Mouse (Mus musculus) hindbrain, embryonic 14.5 days (tissue): ENCODE measurements around the gene Gpc5. TPM values are rescaled to one million over a fixed set of nuclear protein-coding genes. Genes with fewer than 3 reads are reported as not detected.
A peak's percentile ranks its signal among the peaks of the same experiment; 100 is the strongest.

ENCODE experiments used
- ATAC-seq: fragments of 200-750 bp; cut with Nextera tagmentation; 2 replicates; pipeline ENCODE4 v1.8.0; 2017; ENCODE audit warnings: moderate number of reproducible peaks, mild to moderate bottlenecking, moderate TSS enrichment, moderate library complexity; ENCODE audit not compliant: low FRiP score
- DNase-seq: peaks from one replicate; pipeline ENCODE4 v3.0.0-alpha.2; 2015; ENCODE audit warnings: low spot score
- H3K27ac ChIP-seq: fragments of 300-500 bp; sonication (generic); 2 replicates; pipeline ENCODE4 v1.5.1; 2014; ENCODE audit warnings: mild to moderate bottlenecking, moderate library complexity
- H3K27me3 ChIP-seq: fragments of 300-500 bp; sonication (generic); 2 replicates; pipeline ENCODE4 v1.6.1; 2014; ENCODE audit warnings: mild to moderate bottlenecking, low read length, mixed read lengths; ENCODE audit not compliant: control insufficient read depth, insufficient read depth
- H3K36me3 ChIP-seq: fragments of 300-500 bp; sonication (generic); replicated peaks from 2 replicates; pipeline ENCODE4 v1.6.1; 2014; ENCODE audit not compliant: control insufficient read depth, insufficient read depth
- H3K4me1 ChIP-seq: fragments of 300-500 bp; sonication (generic); replicated peaks from 2 replicates; pipeline ENCODE4 v1.6.1; 2014; ENCODE audit warnings: antibody characterized with exemption, low read length, mixed read lengths; ENCODE audit not compliant: control insufficient read depth, insufficient read depth
- H3K4me2 ChIP-seq: fragments of 300-500 bp; sonication (generic); replicated peaks from 2 replicates; pipeline ENCODE4 v1.6.1; 2014; ENCODE audit warnings: mild to moderate bottlenecking, moderate library complexity
- H3K4me3 ChIP-seq: fragments of 300-500 bp; sonication (generic); replicated peaks from 2 replicates; pipeline ENCODE4 v1.5.1; 2014; ENCODE audit warnings: mild to moderate bottlenecking, low read length
- H3K9ac ChIP-seq: fragments of 300-500 bp; sonication (generic); 2 replicates; pipeline ENCODE4 v1.6.1; 2014
- H3K9me3 ChIP-seq: fragments of 300-500 bp; sonication (generic); 2 replicates; pipeline ENCODE4 v1.6.1; 2016; ENCODE audit warnings: low read length; ENCODE audit not compliant: control insufficient read depth
- WGBS: fragments of 180-500 bp; shearing (Covaris S2); extraction: QIAGEN DNeasy Blood & Tissue Kit; methylation state at CpG from one replicate; pipeline ENCODE4 v1.1.7; 2014; 5-methylcytosine and 5-hydroxymethylcytosine counted together
- microRNA counts: library from miRNA; unstranded; fragments of <30 nt; microRNA quantifications from one replicate; lab custom pipeline; 2016
- microRNA-seq: library from miRNA; unstranded; fragments of <30 nt; microRNA quantifications from one replicate; pipeline ENCODE4, GENCODE M21; 2016
- polyA plus RNA-seq: library from polyadenylated mRNA; unstranded; fragments of >200 nt; fragmentation: Nextera tagmentation; extraction: Ambion mirVana; gene quantifications from 2 replicates; pipeline ENCODE4 v1.2.1, GENCODE M21; 2014

Gene Gpc5
- polyA plus RNA-seq, 1 experiment from 2014 or later = 11.9 TPM

- Histone ChIP-seq H3K27ac (no peak overlapping the region), H3K9ac (no peak overlapping the region), H3K4me2 (no peak overlapping the region), H3K9me3 (no peaks in the 10 kb centered on the region), H3K36me3 (no peaks in the 10 kb centered on the region), H3K27me3 (no peaks in the 10 kb centered on the region), H3K4me3 (no peak overlapping the region), H3K4me1 (no peaks in the 10 kb centered on the region)
- 48% methylated on average over 1 of the region's 1 CpGs for WGBS
- ATAC-seq (no peak), DNase-seq (no peak)
Measured at GRCm38 (mm10) chr14:116494285-116494850, 1402.4 kb downstream of the Gpc5 start.

- H3K4me2 ChIP-seq = no peak overlapping the region
- ATAC-seq (no peak), DNase-seq (no peak)
- H3K4me3 ChIP-seq = no peak overlapping the region
- H3K9ac ChIP-seq = no peak overlapping the region
- H3K9me3 ChIP-seq = no peaks in the 10 kb centered on the region
- no peak overlapping the region for H3K27ac ChIP-seq
- H3K36me3 ChIP-seq = no peaks in the 10 kb centered on the region
- WGBS = 93% methylated on average over 3 of the region's 3 CpGs
- no peaks in the 10 kb centered on the region for H3K4me1 ChIP-seq
- H3K27me3 ChIP-seq = no peaks in the 10 kb centered on the region
Measured at GRCm38 (mm10) chr14:116538216-116538615, 1446.2 kb downstream of the Gpc5 start.

- Histone ChIP-seq H3K27ac (no peak overlapping the region), H3K36me3 (no peaks in the 10 kb centered on the region), H3K4me2 (no peak overlapping the region), H3K9ac (no peak overlapping the region), H3K27me3 (no peaks in the 10 kb centered on the region), H3K4me3 (no peak overlapping the region), H3K9me3 (no peaks in the 10 kb centered on the region), H3K4me1 (no peaks in the 10 kb centered on the region)
- DNase-seq = no peak
- ATAC-seq = no peak
Measured at GRCm38 (mm10) chr14:116543746-116544145, 1451.7 kb downstream of the Gpc5 start.

- Histone ChIP-seq H3K36me3 (no peaks in the 10 kb centered on the region), H3K4me2 (no peak overlapping the region), H3K4me3 (no peak overlapping the region), H3K9me3 (no peaks in the 10 kb centered on the region), H3K27ac (no peak overlapping the region), H3K4me1 (no peaks in the 10 kb centered on the region), H3K9ac (no peak overlapping the region), H3K27me3 (no peaks in the 10 kb centered on the region)
- ATAC-seq (no peak), DNase-seq (no peak)
- WGBS = 67% methylated on average over 5 of the region's 5 CpGs
Measured at GRCm38 (mm10) chr14:116551401-116551800, 1459.4 kb downstream of the Gpc5 start.

GRCm38 (mm10) chr14:116553316-116553715, 1461.3 kb downstream of the Gpc5 start:
- H3K4me2 ChIP-seq = 0 out of 2 replicates have a peak overlapping the region, but pooled peaks have one; percentile 17
- ATAC-seq = no peak

GRCm38 (mm10) chr14:116558141-116558800, 1466.3 kb downstream of the Gpc5 start:
- no peaks in the 10 kb centered on the region for H3K27me3 ChIP-seq
- no peak for DNase-seq
- no peak; the same call in 1 of the 2 replicates for ATAC-seq
- no peaks in the 10 kb centered on the region for H3K9me3 ChIP-seq
- H3K4me3 ChIP-seq = no peak overlapping the region
- no peak overlapping the region for H3K9ac ChIP-seq
- H3K27ac ChIP-seq = no peak overlapping the region
- WGBS = 58% methylated on average over 9 of the region's 9 CpGs
- no peaks in the 10 kb centered on the region for H3K36me3 ChIP-seq
- H3K4me1 ChIP-seq = no peaks in the 10 kb centered on the region
- no peak overlapping the region for H3K4me2 ChIP-seq

More at GRCm38 (mm10) chr14:116553316-116553715, 1461.3 kb downstream of the Gpc5 start:
- H3K36me3 ChIP-seq = no peaks in the 10 kb centered on the region
- H3K4me3 ChIP-seq = no peak overlapping the region
- no peaks in the 10 kb centered on the region for H3K27me3 ChIP-seq
- H3K4me1 ChIP-seq = no peaks in the 10 kb centered on the region
- DNase-seq = no peak
- whole genome bisulfite sequencing = 19% methylated on average over 7 of the region's 7 CpGs
- H3K27ac ChIP-seq = no peak overlapping the region
- H3K9ac ChIP-seq = no peak overlapping the region
- no peaks in the 10 kb centered on the region for H3K9me3 ChIP-seq

GRCm38 (mm10) chr14:116559990-116560389, 1468.0 kb downstream of the Gpc5 start:
- no peak overlapping the region for H3K27ac ChIP-seq
- no peaks in the 10 kb centered on the region for H3K4me1 ChIP-seq
- peak; percentile 50 for DNase-seq
- no peak overlapping the region for H3K9ac ChIP-seq
- WGBS = 42% methylated on average over 1 of the region's 1 CpGs
- no peak overlapping the region for H3K4me2 ChIP-seq
- no peaks in the 10 kb centered on the region for H3K27me3 ChIP-seq
- ATAC-seq = peak; percentile 60; the same call in 1 of the 2 replicates
- no peaks in the 10 kb centered on the region for H3K9me3 ChIP-seq
- H3K36me3 ChIP-seq = no peaks in the 10 kb centered on the region
- H3K4me3 ChIP-seq = no peak overlapping the region

MicroRNAs within 50 kb of the gene (microRNA counts, 519-probe panel; counts per million panel counts)
- microRNA mmu-miR-18a (lab: Ali Mortazavi, UCI) = not detected
- microRNA mmu-miR-19a (lab: Ali Mortazavi, UCI) = 6,903 counts per million, percentile 92 among the panel's probes with 10 or more counts
- 6,723 counts per million, percentile 90 among the panel's probes with 10 or more counts for microRNA mmu-miR-19b (lab: Ali Mortazavi, UCI)
- microRNA mmu-miR-20a+mmu-miR-20b (lab: Ali Mortazavi, UCI) = 6,967 counts per million, percentile 93 among the panel's probes with 10 or more counts
- microRNA mmu-miR-92a (lab: Ali Mortazavi, UCI) = not detected

Small RNAs within 50 kb of the gene (microRNA-seq; reads per million reads assigned to microRNA genes)
- gene Mir17 = 14,110 reads per million, percentile 97 among the genes with 10 or more reads in this experiment
- 4,569 reads per million, percentile 91 among the genes with 10 or more reads in this experiment for gene Mir18
- gene Mir19a = 46.5 reads per million, percentile 43 among the genes with 10 or more reads in this experiment
- gene Mir19b-1 = 7.4 reads per million, percentile 27 among the genes with 10 or more reads in this experiment
- gene Mir20a = 4,990 reads per million, percentile 91 among the genes with 10 or more reads in this experiment
- 898 reads per million, percentile 77 among the genes with 10 or more reads in this experiment for gene Mir92-1
